Mouse (Mus musculus): ENCODE results near the gene Fam57a. TPM values are rescaled to one million over a fixed set of nuclear protein-coding genes. Genes with fewer than 3 reads are reported as not detected.
A peak's percentile ranks its signal among the peaks of the same experiment; 100 is the strongest.

Gene Fam57a
- polyA plus RNA-seq, 1 experiment from 2014 or later = 30.1 TPM

- WGBS = 64% methylated on average over 4 of the region's 4 CpGs
- ATAC-seq (ENCODE audit: low FRiP score) (no peak), DNase-seq (ENCODE audit: low spot score) (no peak)
- H3K27ac ChIP-seq = 0 out of 2 replicates have a peak overlapping the region, but pooled peaks have one; percentile 5
- H3K27me3 ChIP-seq (ENCODE audit: control insufficient read depth, insufficient read depth, low read length) = no peaks in the 10 kb centered on the region
- no peaks in the 10 kb centered on the region for H3K4me1 ChIP-seq (replicated peaks; ENCODE audit: control insufficient read depth, insufficient read depth, low read length)
- H3K36me3 ChIP-seq (replicated peaks; ENCODE audit: control insufficient read depth, insufficient read depth) = peaks cover 33% of the 10 kb centered on the region
- H3K4me3 ChIP-seq (replicated peaks; ENCODE audit: low read length) = no peak overlapping the region
- H3K9me3 ChIP-seq (ENCODE audit: control insufficient read depth, low read length) = no peaks in the 10 kb centered on the region
- no peak overlapping the region for H3K4me2 ChIP-seq (replicated peaks)
- no peak overlapping the region for H3K9ac ChIP-seq
Observed at GRCm38 (mm10) chr11:76253918-76254264, 74.4 kb downstream of the Fam57a start.

DNA sequence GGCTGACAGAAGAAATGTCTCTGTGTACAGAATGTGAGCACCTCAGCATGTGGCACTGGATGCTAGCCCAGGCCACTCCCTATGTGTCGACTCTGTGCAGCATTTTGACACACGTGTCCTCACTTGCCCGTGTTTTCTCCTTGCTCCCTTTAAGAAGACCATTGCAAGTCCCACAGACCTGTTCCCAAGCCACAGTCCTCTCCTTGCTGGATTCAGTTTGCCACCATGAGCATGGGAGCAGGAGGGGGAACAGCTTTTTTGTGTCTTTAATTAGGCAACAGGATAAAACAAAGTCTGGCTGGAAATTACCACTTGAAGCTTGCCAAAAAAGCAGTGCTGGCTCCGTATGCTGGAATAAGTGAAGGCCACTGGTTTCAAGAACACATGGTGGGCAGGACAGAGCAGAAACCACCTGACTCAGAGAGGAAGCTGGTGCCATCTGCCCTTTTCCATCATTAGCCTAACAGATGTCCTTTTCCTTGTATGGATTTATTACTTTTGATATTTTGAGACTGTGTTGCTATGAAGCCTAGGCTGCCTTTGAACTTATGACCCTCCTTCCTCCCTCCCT lies 76.0 kb downstream of the Fam57a start:
- peaks cover 19% of the 10 kb centered on the region for H3K36me3 ChIP-seq (replicated peaks; ENCODE audit: control insufficient read depth, insufficient read depth)
- H3K4me2 ChIP-seq (replicated peaks) = no peak overlapping the region
- H3K4me3 ChIP-seq (replicated peaks; ENCODE audit: low read length) = no peak overlapping the region
- WGBS = 53% methylated on average over 4 of the region's 4 CpGs
- ATAC-seq (ENCODE audit: low FRiP score) (no peak), DNase-seq (ENCODE audit: low spot score) (no peak)
- no peaks in the 10 kb centered on the region for H3K27me3 ChIP-seq (ENCODE audit: control insufficient read depth, insufficient read depth, low read length)
- H3K9me3 ChIP-seq (ENCODE audit: control insufficient read depth, low read length) = no peaks in the 10 kb centered on the region
- no peak overlapping the region for H3K27ac ChIP-seq
- H3K9ac ChIP-seq = no peak overlapping the region; the same call in 1 of the 2 replicates
- H3K4me1 ChIP-seq (replicated peaks; ENCODE audit: control insufficient read depth, insufficient read depth, low read length) = peaks cover 3% of the 10 kb centered on the region

- Histone ChIP-seq H3K27ac (no peak overlapping the region), H3K4me2 (replicated peaks) (no peak overlapping the region), H3K27me3 (ENCODE audit: control insufficient read depth, insufficient read depth, low read length) (no peaks in the 10 kb centered on the region), H3K9me3 (ENCODE audit: control insufficient read depth, low read length) (no peaks in the 10 kb centered on the region), H3K4me3 (replicated peaks; ENCODE audit: low read length) (no peak overlapping the region), H3K9ac (no peak overlapping the region), H3K4me1 (replicated peaks; ENCODE audit: control insufficient read depth, insufficient read depth, low read length) (peaks cover 6% of the 10 kb centered on the region), H3K36me3 (replicated peaks; ENCODE audit: control insufficient read depth, insufficient read depth) (peaks cover 13% of the 10 kb centered on the region)
- 45% methylated on average over 5 of the region's 5 CpGs for WGBS
- no peak for ATAC-seq (ENCODE audit: low FRiP score)
- no peak for DNase-seq (ENCODE audit: low spot score)
Observed at GRCm38 (mm10) chr11:76256129-76256528, 76.7 kb downstream of the Fam57a start.

GRCm38 (mm10) chr11:76257386-76257785 lies 77.9 kb downstream of the Fam57a start:
- H3K4me1 ChIP-seq (replicated peaks; ENCODE audit: control insufficient read depth, insufficient read depth, low read length) = peaks cover 6% of the 10 kb centered on the region

GRCm38 (mm10) chr11:76258511-76258910 lies 79.0 kb downstream of the Fam57a start:
- Histone ChIP-seq H3K9me3 (ENCODE audit: control insufficient read depth, low read length) (no peaks in the 10 kb centered on the region), H3K27me3 (ENCODE audit: control insufficient read depth, insufficient read depth, low read length) (no peaks in the 10 kb centered on the region), H3K27ac (no peak overlapping the region), H3K9ac (no peak overlapping the region), H3K36me3 (replicated peaks; ENCODE audit: control insufficient read depth, insufficient read depth) (peaks cover 6% of the 10 kb centered on the region), H3K4me1 (replicated peaks; ENCODE audit: control insufficient read depth, insufficient read depth, low read length) (peaks cover 17% of the 10 kb centered on the region), H3K4me3 (replicated peaks; ENCODE audit: low read length) (no peak overlapping the region), H3K4me2 (replicated peaks) (no peak overlapping the region)
- DNase-seq (ENCODE audit: low spot score) (no peak), ATAC-seq (ENCODE audit: low FRiP score) (no peak)
- 69% methylated on average over 6 of the region's 6 CpGs for WGBS

More at GRCm38 (mm10) chr11:76257386-76257785, 77.9 kb downstream of the Fam57a start:
- H3K4me2 ChIP-seq (replicated peaks) = no peak overlapping the region
- no peak for ATAC-seq (ENCODE audit: low FRiP score)
- no peaks in the 10 kb centered on the region for H3K27me3 ChIP-seq (ENCODE audit: control insufficient read depth, insufficient read depth, low read length)
- no peak overlapping the region for H3K9ac ChIP-seq
- no peak overlapping the region for H3K4me3 ChIP-seq (replicated peaks; ENCODE audit: low read length)
- WGBS = 83% methylated on average over 4 of the region's 4 CpGs
- no peaks in the 10 kb centered on the region for H3K9me3 ChIP-seq (ENCODE audit: control insufficient read depth, low read length)
- peaks cover 6% of the 10 kb centered on the region for H3K36me3 ChIP-seq (replicated peaks; ENCODE audit: control insufficient read depth, insufficient read depth)
- no peak overlapping the region for H3K27ac ChIP-seq
- no peak for DNase-seq (ENCODE audit: low spot score)

DNA sequence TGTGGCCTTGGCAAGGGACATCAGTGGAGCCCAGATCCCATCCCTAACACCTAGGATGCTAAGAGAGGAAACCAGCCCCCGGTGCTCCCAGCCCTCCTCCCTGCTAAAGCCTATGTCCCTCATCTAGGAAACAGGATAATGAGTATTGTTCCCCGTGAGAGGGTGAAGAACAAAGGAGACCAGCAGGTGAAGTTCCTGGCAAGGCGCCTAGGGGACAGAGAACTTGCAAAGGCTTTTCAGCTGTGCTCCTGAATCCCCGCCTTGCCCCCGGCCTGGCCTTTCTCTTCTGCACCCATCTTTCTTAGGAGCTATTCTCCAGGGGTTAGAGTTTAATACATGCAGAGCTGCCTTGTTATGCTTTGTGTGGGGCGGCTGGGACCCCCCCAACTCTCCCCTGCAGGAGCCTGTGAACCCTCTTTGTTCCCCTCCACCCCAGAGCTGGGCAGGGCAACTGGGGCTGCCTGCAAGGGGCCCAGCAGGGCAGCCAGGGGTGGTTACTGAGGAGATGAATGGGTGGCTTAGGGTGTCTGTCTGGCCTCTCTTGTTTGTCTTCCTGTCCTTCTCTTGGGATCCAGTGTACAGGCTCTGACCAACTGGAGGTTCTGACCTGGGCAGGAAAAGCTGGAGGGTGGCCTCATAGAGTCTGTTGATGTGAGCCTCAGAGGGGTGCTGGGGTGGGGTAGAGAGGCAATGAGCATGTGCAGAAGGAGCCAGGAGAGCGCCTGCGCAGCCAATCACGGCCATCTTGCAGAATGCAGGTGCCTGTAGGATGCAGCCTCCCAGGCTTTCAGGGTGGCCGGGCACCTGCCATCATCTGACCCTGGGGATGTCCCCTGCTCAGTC lies 81.0 kb downstream of the Fam57a start:
- Histone ChIP-seq H3K9ac (no peak overlapping the region), H3K4me1 (replicated peaks; ENCODE audit: control insufficient read depth, insufficient read depth, low read length) (peaks cover 19% of the 10 kb centered on the region), H3K27ac (no peak overlapping the region), H3K4me2 (replicated peaks) (no peak overlapping the region), H3K27me3 (ENCODE audit: control insufficient read depth, insufficient read depth, low read length) (no peaks in the 10 kb centered on the region), H3K36me3 (replicated peaks; ENCODE audit: control insufficient read depth, insufficient read depth) (peaks cover 6% of the 10 kb centered on the region), H3K4me3 (replicated peaks; ENCODE audit: low read length) (no peak overlapping the region), H3K9me3 (ENCODE audit: control insufficient read depth, low read length) (no peaks in the 10 kb centered on the region)
- DNase-seq (ENCODE audit: low spot score) (no peak), ATAC-seq (ENCODE audit: low FRiP score) (peak; percentile 52)
- 31% methylated on average over 10 of the region's 10 CpGs for WGBS

- DNase-seq (ENCODE audit: low spot score) (no peak), ATAC-seq (ENCODE audit: low FRiP score) (peak; percentile 16; the same call in 1 of the 2 replicates)
- no peak overlapping the region for H3K9ac ChIP-seq
- peaks cover 19% of the 10 kb centered on the region for H3K4me1 ChIP-seq (replicated peaks; ENCODE audit: control insufficient read depth, insufficient read depth, low read length)
- H3K9me3 ChIP-seq (ENCODE audit: control insufficient read depth, low read length) = no peaks in the 10 kb centered on the region
- no peak overlapping the region for H3K4me3 ChIP-seq (replicated peaks; ENCODE audit: low read length)
- H3K4me2 ChIP-seq (replicated peaks) = no peak overlapping the region
- peaks cover 6% of the 10 kb centered on the region for H3K36me3 ChIP-seq (replicated peaks; ENCODE audit: control insufficient read depth, insufficient read depth)
- H3K27ac ChIP-seq = no peak overlapping the region
- no peaks in the 10 kb centered on the region for H3K27me3 ChIP-seq (ENCODE audit: control insufficient read depth, insufficient read depth, low read length)
- WGBS = 71% methylated on average over 12 of the region's 12 CpGs
Observed at GRCm38 (mm10) chr11:76261224-76261623, 81.8 kb downstream of the Fam57a start.

GRCm38 (mm10) chr11:76262611-76263351 lies 83.3 kb downstream of the Fam57a start:
- ATAC-seq (ENCODE audit: low FRiP score) (peak; percentile 31; the same call in 1 of the 2 replicates), DNase-seq (ENCODE audit: low spot score) (no peak)
- Histone ChIP-seq H3K4me1 (replicated peaks; ENCODE audit: control insufficient read depth, insufficient read depth, low read length) (peaks cover 30% of the 10 kb centered on the region), H3K4me2 (replicated peaks) (0 out of 2 replicates have a peak overlapping the region, but pooled peaks have one; percentile 8), H3K27ac (no peak overlapping the region), H3K9me3 (ENCODE audit: control insufficient read depth, low read length) (no peaks in the 10 kb centered on the region), H3K36me3 (replicated peaks; ENCODE audit: control insufficient read depth, insufficient read depth) (peaks cover 6% of the 10 kb centered on the region), H3K4me3 (replicated peaks; ENCODE audit: low read length) (no peak overlapping the region), H3K27me3 (ENCODE audit: control insufficient read depth, insufficient read depth, low read length) (no peaks in the 10 kb centered on the region), H3K9ac (0 out of 2 replicates have a peak overlapping the region, but pooled peaks have one; percentile 24)
- 6% methylated on average over 19 of the region's 19 CpGs for WGBS
